Mouse (Mus musculus) kidney, adult 2 months (tissue): ENCODE results near the gene Wdr77.
A peak's percentile ranks its signal among the peaks of the same experiment; 100 is the strongest.

ENCODE experiments used
- CTCF ChIP-seq: fragments of 200-500 bp; conservative IDR thresholded peaks from 2 replicates; pipeline ENCODE4 v1.5.1; 2011; ENCODE audit warnings: low read depth, mild to moderate bottlenecking, control low read depth, low read length, moderate library complexity, mixed read lengths; ENCODE audit not compliant: insufficient read depth, insufficient read length
- POLR2A ChIP-seq: fragments of 200-500 bp; IDR thresholded peaks from one replicate; pipeline ENCODE4 v1.6.1; 2011; ENCODE audit warnings: low read depth, low read length, control low read depth

GRCm38 (mm10) chr3:105991653-105992283 lies 32.6 kb downstream of the Wdr77 start:
- TF ChIP-seq CTCF (peak; percentile 22; the same call in 1 of the 2 replicates), POLR2A (no peak)
